Mouse (Mus musculus) forebrain, embryonic 11.5 days (tissue): ENCODE results near the gene Tnfrsf14. TPM values are rescaled to one million over a fixed set of nuclear protein-coding genes. Genes with fewer than 3 reads are reported as not detected.

ENCODE experiments used
- polyA plus RNA-seq: library from polyadenylated mRNA; unstranded; fragments of >200 nt; fragmentation: Nextera tagmentation; extraction: Ambion mirVana; gene quantifications from 2 replicates; pipeline ENCODE4 v1.2.1, GENCODE M21; 2014

Gene Tnfrsf14
- polyA plus RNA-seq, 1 experiment from 2014 or later: 1.4 TPM

Other genes starting within 250 kb of the Tnfrsf14 start
- gene Ttc34, start 91.1 kb downstream of the Tnfrsf14 start, polyA plus RNA-seq: 0.11 and 0.20 TPM in 2 replicates
- gene Mmel1, start 59.0 kb downstream of the Tnfrsf14 start, polyA plus RNA-seq: 0.21 TPM in 1 of 2 replicates, not detected in the other
- 29.4 and 32.0 TPM in 2 replicates for gene Fam213b, start 29.4 kb downstream of the Tnfrsf14 start, polyA plus RNA-seq
- gene Hes5, start 32.4 kb upstream of the Tnfrsf14 start, polyA plus RNA-seq: 313 and 318 TPM in 2 replicates
- 43.1 and 49.1 TPM in 2 replicates for gene Pank4, start 35.6 kb upstream of the Tnfrsf14 start, polyA plus RNA-seq
- 2.4 and 3.1 TPM in 2 replicates for gene Plch2, start 128.2 kb upstream of the Tnfrsf14 start, polyA plus RNA-seq
- gene Pex10, start 138.5 kb upstream of the Tnfrsf14 start, polyA plus RNA-seq: 7.2 and 9.7 TPM in 2 replicates
- gene Rer1, start 157.8 kb upstream of the Tnfrsf14 start, polyA plus RNA-seq: 130 and 137 TPM in 2 replicates
- 4.8 TPM in 2 replicates for gene Morn1, start 158.0 kb upstream of the Tnfrsf14 start, polyA plus RNA-seq